Mouse (Mus musculus): ENCODE measurements around the gene Ank2. TPM values are rescaled to one million over a fixed set of nuclear protein-coding genes. Genes with fewer than 3 reads are reported as not detected.

Ank2 gene
- total RNA-seq, 2 experiments from 2014 or later, result 0.50 TPM; not detected in 1

GRCm38 (mm10) chr3:127362611-127363393 is 136.3 kb downstream of the Ank2 start:
- ATAC-seq (replicated peaks; ENCODE audit: poor library complexity), result no peak

GRCm38 (mm10) chr3:127361846-127362245 is 137.3 kb downstream of the Ank2 start:
- ATAC-seq (replicated peaks; ENCODE audit: poor library complexity), result no peak

DNA sequence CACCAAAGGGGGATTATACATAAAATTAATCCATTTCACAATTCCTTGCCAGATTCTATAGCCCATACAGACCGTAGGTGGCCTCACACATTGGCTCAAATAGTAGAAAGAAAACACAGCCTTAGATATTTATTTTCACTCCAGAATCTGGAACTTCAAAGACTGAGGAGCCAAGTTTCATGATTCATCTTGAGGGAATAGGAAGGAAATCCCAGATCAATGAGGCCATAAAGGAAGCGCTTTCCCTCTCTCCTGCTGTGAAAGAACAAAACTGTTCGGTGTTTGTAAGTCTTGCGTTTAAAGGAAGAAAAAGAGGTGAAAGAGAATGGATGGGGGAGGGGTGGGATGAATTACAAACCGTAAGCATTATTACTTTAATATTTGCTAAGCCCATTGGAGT is 137.8 kb downstream of the Ank2 start:
- no peak for ATAC-seq (replicated peaks; ENCODE audit: poor library complexity)

GRCm38 (mm10) chr3:127355252-127355651 is 143.9 kb downstream of the Ank2 start:
- peak; percentile 100 for ATAC-seq (replicated peaks; ENCODE audit: poor library complexity)

GRCm38 (mm10) chr3:127350602-127351362 is 148.4 kb downstream of the Ank2 start:
- ATAC-seq (replicated peaks; ENCODE audit: poor library complexity), result no peak

DNA sequence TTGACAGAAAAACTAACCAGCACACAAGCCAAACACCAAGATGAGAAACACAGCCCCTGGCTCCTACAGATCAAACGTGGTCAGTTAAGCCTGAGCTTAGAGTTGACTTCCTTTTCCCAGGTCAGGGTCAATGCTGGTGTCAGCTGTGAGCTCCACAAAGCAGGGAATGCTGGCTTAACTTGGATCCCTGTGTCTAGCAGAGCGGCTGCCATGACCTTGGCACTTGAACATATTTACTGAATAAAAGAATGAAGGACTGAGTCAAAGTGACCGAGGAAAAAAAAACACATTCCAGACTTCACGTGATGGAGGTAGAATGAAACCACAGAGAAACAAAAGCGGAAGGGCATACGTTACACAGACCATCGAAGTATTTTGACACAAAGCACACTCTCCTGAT is 150.2 kb downstream of the Ank2 start:
- ATAC-seq (replicated peaks; ENCODE audit: poor library complexity), result no peak

DNA sequence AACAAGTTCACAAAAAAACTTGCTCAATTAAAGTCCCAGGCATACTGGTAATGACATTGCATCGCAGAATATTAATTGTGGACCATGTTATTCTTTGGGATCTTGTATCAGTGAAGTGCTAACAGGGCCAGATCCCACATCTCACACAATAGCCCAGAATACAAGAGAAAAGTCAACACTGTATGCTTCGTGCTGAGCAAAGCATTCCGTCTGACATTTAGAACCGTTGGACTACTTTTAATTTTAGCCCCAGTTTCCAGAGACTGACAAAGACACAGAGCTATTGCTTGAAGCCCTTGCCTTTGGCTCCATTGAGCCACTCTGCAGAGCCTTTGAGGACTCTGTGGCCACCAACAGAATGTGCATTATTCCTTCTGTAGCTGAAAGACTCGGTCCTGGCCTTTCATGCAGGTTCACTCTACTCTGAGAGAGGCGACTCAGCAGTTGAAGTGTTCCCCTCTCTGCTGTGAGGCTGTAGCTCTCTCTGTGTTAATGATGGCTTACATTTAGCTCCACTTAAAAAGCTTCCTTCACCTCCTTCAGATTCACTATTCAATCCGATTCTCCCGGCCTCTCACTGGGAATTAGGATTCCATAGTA is 153.2 kb downstream of the Ank2 start:
- no peak for ATAC-seq (replicated peaks; ENCODE audit: poor library complexity)

DNA sequence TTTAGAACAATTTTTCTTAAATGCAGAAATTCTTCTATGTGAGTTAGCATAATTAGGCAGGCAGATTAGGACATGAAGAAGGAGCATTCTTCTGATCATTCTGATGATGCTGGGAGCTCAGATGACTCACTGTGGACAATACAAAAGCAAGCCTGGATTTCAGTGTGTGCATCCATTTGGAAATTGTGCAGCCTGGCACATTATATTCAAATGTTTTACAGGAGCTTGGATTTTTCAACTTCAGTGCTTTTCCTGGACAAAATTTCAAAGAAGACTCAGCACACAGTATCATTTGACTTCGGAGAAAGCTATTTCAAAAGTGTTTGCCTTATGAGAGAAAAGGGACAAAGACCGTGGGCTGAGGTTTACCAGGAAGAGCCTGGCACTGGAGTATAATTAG is 157.8 kb downstream of the Ank2 start:
- ATAC-seq (replicated peaks; ENCODE audit: poor library complexity), result no peak

GRCm38 (mm10) chr3:127334876-127335275 is 164.3 kb downstream of the Ank2 start:
- no peak for ATAC-seq (replicated peaks; ENCODE audit: poor library complexity)

DNA sequence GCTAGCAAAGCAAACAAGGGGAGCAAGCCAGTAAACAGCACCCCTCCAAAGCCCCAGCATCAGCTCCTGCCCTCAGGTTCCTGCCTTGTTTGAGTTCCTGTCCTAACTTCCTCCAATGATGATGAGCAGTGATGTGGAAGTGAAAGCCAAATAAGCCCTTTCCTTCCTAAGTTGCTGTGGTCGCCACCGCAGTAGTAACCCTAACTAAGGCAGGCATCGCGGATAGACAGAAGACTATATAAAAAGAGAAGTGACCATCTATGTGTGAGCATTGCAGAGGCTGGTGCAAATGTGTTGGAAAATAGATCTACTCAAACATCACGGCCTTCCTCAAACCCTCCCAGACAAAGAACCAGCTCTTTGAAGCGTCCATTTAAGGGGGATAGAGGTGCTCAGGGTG is 167.6 kb downstream of the Ank2 start:
- peak; percentile 84 for ATAC-seq (replicated peaks; ENCODE audit: poor library complexity)

- no peak for ATAC-seq (replicated peaks; ENCODE audit: poor library complexity)
These were observed 172.8 kb downstream of the Ank2 start for GRCm38 (mm10) chr3:127326355-127326754.

DNA sequence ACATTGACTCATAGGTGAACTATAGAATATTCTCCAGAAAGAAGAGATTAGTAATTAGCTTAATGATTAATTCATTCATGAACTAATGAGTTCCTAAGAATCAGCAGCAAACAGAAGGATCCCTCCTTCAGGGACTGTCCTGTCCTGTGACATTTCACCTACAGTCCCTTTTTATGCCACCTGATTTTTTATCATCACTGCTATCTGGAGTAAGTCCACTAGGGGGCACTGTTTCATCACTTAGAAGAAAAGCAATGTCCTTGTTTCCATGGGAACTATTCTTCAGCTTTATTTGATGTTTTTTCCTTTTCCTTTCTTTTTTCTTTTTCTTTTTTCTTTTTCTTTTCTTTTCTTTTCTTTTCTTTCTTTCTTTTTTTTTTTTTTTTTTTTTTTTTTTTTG is 176.3 kb downstream of the Ank2 start:
- peak; percentile 76 for ATAC-seq (replicated peaks; ENCODE audit: poor library complexity)

DNA sequence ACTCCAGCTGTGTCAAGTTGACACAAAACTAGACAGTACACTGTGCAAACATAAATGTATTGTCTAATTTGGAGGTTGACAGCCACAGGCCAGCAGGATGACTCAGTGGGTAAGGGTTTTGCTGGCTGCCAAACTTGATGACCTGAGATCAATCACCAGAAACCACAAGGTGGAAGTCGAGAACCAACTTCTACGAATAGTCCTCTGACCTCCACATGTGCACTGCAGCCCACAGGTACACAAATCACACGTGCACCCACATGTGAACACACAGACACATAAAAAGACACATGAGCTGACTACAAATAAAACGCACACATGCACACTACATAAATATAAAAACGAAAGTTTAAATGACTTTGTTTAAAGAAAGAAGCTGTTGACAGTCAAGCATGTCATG is 177.5 kb downstream of the Ank2 start:
- ATAC-seq (replicated peaks; ENCODE audit: poor library complexity), result peak; percentile 18; the same call in 1 of the 2 replicates

DNA sequence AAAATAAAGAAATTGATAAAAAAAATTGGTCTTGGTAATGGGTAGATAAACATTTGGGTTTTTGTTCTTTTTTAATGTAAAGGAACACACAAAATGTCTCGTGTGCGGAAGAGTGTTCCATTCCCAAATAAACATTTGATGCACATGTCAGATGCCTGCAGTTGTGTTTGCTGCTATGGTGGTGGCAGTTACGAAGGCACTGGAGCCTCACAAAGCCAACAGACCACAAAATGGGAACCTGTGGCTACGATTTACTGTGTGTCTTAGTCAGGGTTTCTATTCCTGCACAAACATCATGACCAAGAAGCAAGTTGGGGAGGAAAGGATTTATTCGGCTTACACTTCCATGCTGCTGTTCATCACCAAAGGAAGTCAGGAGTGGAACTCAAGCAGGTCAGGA is 178.1 kb downstream of the Ank2 start:
- peak; percentile 85 for ATAC-seq (replicated peaks; ENCODE audit: poor library complexity)

GRCm38 (mm10) chr3:127320311-127320710 is 178.8 kb downstream of the Ank2 start:
- no peak for ATAC-seq (replicated peaks; ENCODE audit: poor library complexity)

DNA sequence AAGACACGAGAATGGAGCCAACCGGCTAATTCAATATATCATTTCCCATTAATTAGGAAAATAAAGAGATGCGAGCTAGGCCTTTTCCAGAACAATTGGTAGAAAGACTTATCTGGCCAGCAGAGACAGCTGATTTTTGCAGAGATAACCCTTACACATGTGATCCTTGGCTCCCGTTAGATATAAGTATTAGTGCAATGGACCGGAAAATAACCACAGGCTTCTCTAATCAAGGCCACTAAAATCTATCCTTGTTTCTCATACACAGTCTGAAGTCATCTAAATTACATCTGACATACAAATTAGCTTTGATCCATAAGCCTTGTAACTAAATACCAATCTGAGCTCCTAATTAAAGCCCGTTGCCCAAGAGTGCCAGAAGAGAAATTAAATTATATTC is 181.5 kb downstream of the Ank2 start:
- no peak for ATAC-seq (replicated peaks; ENCODE audit: poor library complexity)

- ATAC-seq (replicated peaks; ENCODE audit: poor library complexity), result no peak
These were observed 182.4 kb downstream of the Ank2 start for GRCm38 (mm10) chr3:127316717-127317116.

DNA sequence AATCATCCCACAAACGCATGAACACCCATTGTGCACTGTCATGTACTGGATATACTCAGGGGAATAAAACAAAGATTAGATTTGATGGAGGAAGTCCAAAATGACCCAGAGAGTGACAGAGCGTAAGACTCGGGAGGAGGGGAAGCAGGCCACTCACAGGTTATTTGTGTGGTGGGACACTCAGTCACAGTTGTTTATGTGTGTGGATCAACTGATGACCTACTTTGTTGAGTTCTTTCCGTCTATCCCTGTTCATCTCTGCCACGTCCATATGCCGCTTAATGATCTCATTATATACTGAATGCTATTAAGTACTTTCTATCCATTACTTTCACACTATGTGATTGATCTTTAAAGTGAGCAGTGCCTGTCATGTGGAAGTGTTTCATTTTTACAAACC is 187.6 kb downstream of the Ank2 start:
- ATAC-seq (replicated peaks; ENCODE audit: poor library complexity), result no peak

GRCm38 (mm10) chr3:127310079-127310478 is 189.1 kb downstream of the Ank2 start:
- ATAC-seq (replicated peaks; ENCODE audit: poor library complexity), result no peak

- ATAC-seq (replicated peaks; ENCODE audit: poor library complexity), result no peak
These were observed 195.1 kb downstream of the Ank2 start for GRCm38 (mm10) chr3:127303957-127304553.

- no peak for ATAC-seq (replicated peaks; ENCODE audit: poor library complexity)
These were observed 196.1 kb downstream of the Ank2 start for GRCm38 (mm10) chr3:127303041-127303440.

Measured in megakaryocyte progenitor cell, adult 5-6 weeks (primary cell).